Mouse (Mus musculus): ENCODE results near the gene Ccdc113.

GRCm38 (mm10) chr8:95497821-95498220 is 36.1 kb upstream of the Ccdc113 start:
- TF ChIP-seq POLR2A (IDR thresholded peaks at IDR 0.05; ENCODE audit: low read depth, low read length) (no peak), CTCF (IDR thresholded peaks at IDR 0.05; ENCODE audit: extremely low read depth, insufficient read length, insufficient replicate concordance, low read depth, low read length) (no peak)
